Mouse (Mus musculus) kidney, adult 2 months (tissue): ENCODE results near the gene Hs1bp3.

Experiments used
- CTCF ChIP-seq: fragments of 200-500 bp; conservative IDR thresholded peaks from 2 replicates; pipeline ENCODE4 v1.5.1; 2011; ENCODE audit warnings: low read depth, mild to moderate bottlenecking, control low read depth, low read length, moderate library complexity, mixed read lengths; ENCODE audit not compliant: insufficient read depth, insufficient read length
- POLR2A ChIP-seq: fragments of 200-500 bp; IDR thresholded peaks from one replicate; pipeline ENCODE4 v1.6.1; 2011; ENCODE audit warnings: low read depth, low read length, control low read depth

- TF ChIP-seq CTCF (no peak), POLR2A (no peak)
Observed at GRCm38 (mm10) chr12:8373741-8374140, 60.5 kb downstream of the Hs1bp3 start.
